Mouse (Mus musculus) erythroblast, embryonic 14.5 days (primary cell): ENCODE data around the gene Lrrc36. TPM values are rescaled to one million over a fixed set of nuclear protein-coding genes. Genes with fewer than 3 reads are reported as not detected.

Experiments
- H3K27me3 ChIP-seq: 2 replicates; pipeline ENCODE4 v1.6.1; 2012; ENCODE audit warnings: inconsistent platforms; ENCODE audit not compliant: control insufficient read depth
- H3K36me3 ChIP-seq: 2 replicates; pipeline ENCODE4 v1.6.1; 2012; ENCODE audit warnings: mild to moderate bottlenecking, inconsistent platforms; ENCODE audit not compliant: control insufficient read depth
- H3K4me1 ChIP-seq: 2 replicates; pipeline ENCODE4 v1.6.1; 2012; ENCODE audit warnings: inconsistent platforms; ENCODE audit not compliant: control insufficient read depth
- H3K4me3 ChIP-seq: replicated peaks from 2 replicates; pipeline ENCODE3; 2012; ENCODE audit warnings: moderate library complexity, mild to moderate bottlenecking, inconsistent platforms
- H3K9me3 ChIP-seq: 2 replicates; pipeline ENCODE4 v1.6.1; 2012; ENCODE audit warnings: low read length, inconsistent platforms, mixed read lengths; ENCODE audit not compliant: control insufficient read depth
- GATA1 ChIP-seq: IDR thresholded peaks from 2 replicates; pipeline ENCODE4 v1.6.1; 2012; ENCODE audit warnings: low read length, inconsistent platforms, mixed read lengths
- TAL1 ChIP-seq: IDR thresholded peaks from 3 replicates; pipeline ENCODE4 v1.6.1; 2012; ENCODE audit warnings: low read length, inconsistent platforms, mixed read lengths
- polyA plus RNA-seq: library from polyadenylated mRNA; stranded (reverse); fragments of >175 nt; gene quantifications from 2 replicates; pipeline ENCODE4 v1.2.3, GENCODE M21; 2012

The Lrrc36 gene
- polyA plus RNA-seq, 1 experiment: 0.03 TPM

GRCm38 (mm10) chr8:105393089-105393787, 20.1 kb upstream of the Lrrc36 start:
- Histone ChIP-seq H3K36me3 (no peaks in the 10 kb centered on the region), H3K27me3 (no peaks in the 10 kb centered on the region; the same call in 1 of the 2 replicates), H3K9me3 (no peaks in the 10 kb centered on the region), H3K4me3 (no peak overlapping the region), H3K4me1 (no peaks in the 10 kb centered on the region)
- TF ChIP-seq TAL1: no peak
- TF ChIP-seq GATA1: no peak

GRCm38 (mm10) chr8:105393915-105394314, 19.5 kb upstream of the Lrrc36 start:
- TF ChIP-seq GATA1 (no peak), TAL1 (no peak)
- H3K36me3 ChIP-seq: no peaks in the 10 kb centered on the region
- no peaks in the 10 kb centered on the region for H3K4me1 ChIP-seq
- no peak overlapping the region for H3K4me3 ChIP-seq
- H3K9me3 ChIP-seq: no peaks in the 10 kb centered on the region
- H3K27me3 ChIP-seq: no peaks in the 10 kb centered on the region; the same call in 1 of the 2 replicates

GRCm38 (mm10) chr8:105397747-105398146, 15.6 kb upstream of the Lrrc36 start:
- H3K36me3 ChIP-seq: no peaks in the 10 kb centered on the region
- TF ChIP-seq TAL1 (no peak), GATA1 (no peak)
- peaks cover 4% of the 10 kb centered on the region for H3K27me3 ChIP-seq
- H3K4me1 ChIP-seq: no peaks in the 10 kb centered on the region
- no peaks in the 10 kb centered on the region for H3K9me3 ChIP-seq
- H3K4me3 ChIP-seq: no peak overlapping the region

GRCm38 (mm10) chr8:105400016-105400415, 13.4 kb upstream of the Lrrc36 start:
- Histone ChIP-seq H3K27me3 (peaks cover 4% of the 10 kb centered on the region), H3K36me3 (no peaks in the 10 kb centered on the region), H3K4me3 (no peak overlapping the region), H3K4me1 (no peaks in the 10 kb centered on the region), H3K9me3 (no peaks in the 10 kb centered on the region)
- no peak for TF ChIP-seq GATA1
- no peak for TF ChIP-seq TAL1

GRCm38 (mm10) chr8:105403467-105403866, 9.9 kb upstream of the Lrrc36 start:
- no peak for TF ChIP-seq GATA1
- TF ChIP-seq TAL1: no peak
- H3K9me3 ChIP-seq: no peaks in the 10 kb centered on the region

GRCm38 (mm10) chr8:105404496-105404895, 8.9 kb upstream of the Lrrc36 start:
- H3K4me3 ChIP-seq: no peak overlapping the region
- no peaks in the 10 kb centered on the region for H3K4me1 ChIP-seq
- H3K27me3 ChIP-seq: peaks cover 4% of the 10 kb centered on the region
- no peak for TF ChIP-seq GATA1
- no peak for TF ChIP-seq TAL1
- no peaks in the 10 kb centered on the region for H3K36me3 ChIP-seq
- no peaks in the 10 kb centered on the region for H3K9me3 ChIP-seq

More at GRCm38 (mm10) chr8:105403467-105403866, 9.9 kb upstream of the Lrrc36 start:
- Histone ChIP-seq H3K27me3 (peaks cover 4% of the 10 kb centered on the region), H3K36me3 (no peaks in the 10 kb centered on the region), H3K4me3 (no peak overlapping the region), H3K4me1 (no peaks in the 10 kb centered on the region)

GRCm38 (mm10) chr8:105406416-105406815, 7.0 kb upstream of the Lrrc36 start:
- no peaks in the 10 kb centered on the region for H3K4me1 ChIP-seq
- peaks cover 7% of the 10 kb centered on the region for H3K27me3 ChIP-seq
- no peaks in the 10 kb centered on the region for H3K36me3 ChIP-seq
- TF ChIP-seq TAL1 (no peak), GATA1 (no peak)
- no peak overlapping the region for H3K4me3 ChIP-seq
- H3K9me3 ChIP-seq: no peaks in the 10 kb centered on the region

GRCm38 (mm10) chr8:105408331-105408730, 5.0 kb upstream of the Lrrc36 start:
- Histone ChIP-seq H3K9me3 (no peaks in the 10 kb centered on the region), H3K4me3 (no peak overlapping the region), H3K36me3 (no peaks in the 10 kb centered on the region), H3K27me3 (peaks cover 19% of the 10 kb centered on the region), H3K4me1 (no peaks in the 10 kb centered on the region)
- TF ChIP-seq GATA1: no peak
- no peak for TF ChIP-seq TAL1

- Histone ChIP-seq H3K27me3 (peaks cover 34% of the 10 kb centered on the region), H3K4me3 (no peak overlapping the region), H3K9me3 (no peaks in the 10 kb centered on the region), H3K4me1 (peaks cover 5% of the 10 kb centered on the region), H3K36me3 (no peaks in the 10 kb centered on the region)
- no peak for TF ChIP-seq GATA1
- no peak for TF ChIP-seq TAL1
Measured at GRCm38 (mm10) chr8:105409947-105410346, 3.4 kb upstream of the Lrrc36 start.
